Mouse (Mus musculus) v-Abl transformed pro-B cells (cell line): ENCODE data around the gene Ift20.
"Not testable (repeated sequence)": the region's sequence is repeated elsewhere in the genome, so short reads cannot be mapped to it uniquely, and the experiment has no call there.

Experiments
- in situ Hi-C, 2 experiments: fragments of 400-800 bp; cut with MboI; formaldehyde crosslinking; loops; one replicate each; pipeline ENCODE4 v1.15.1; 2025; ENCODE audit not compliant: unreplicated experiment in 2 of 2

The Ift20 gene

GRCm38 (mm10) chr11:78557241-78557640 lies 21.1 kb downstream of the Ift20 start:
- in situ Hi-C loops, result no loop called here

DNA sequence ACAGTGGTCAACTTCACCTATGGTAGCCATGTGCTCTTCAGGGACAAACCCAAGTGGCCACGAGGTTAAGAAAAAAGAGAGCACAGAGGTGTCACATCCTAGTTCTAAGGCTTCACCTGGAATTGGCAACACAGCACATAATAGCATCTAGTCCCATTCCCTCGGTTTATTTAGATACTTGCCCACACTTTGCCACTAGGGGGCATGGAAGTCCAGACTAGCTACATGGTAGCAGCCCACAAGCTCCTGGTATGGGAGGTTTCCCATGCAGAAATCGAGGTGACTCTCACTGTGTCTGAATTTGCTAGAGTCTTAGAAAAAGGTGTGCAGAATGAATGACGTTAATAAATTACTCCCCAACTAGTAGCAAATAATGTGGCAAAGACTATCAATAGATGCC lies 24.3 kb downstream of the Ift20 start:
- in situ Hi-C loops, result loop anchor here (5.0 kb wide), 2 partner anchors 267 to 272 kb away; partner anchors contain the start of gene Lyrm9 (in 1 of the 2)

DNA sequence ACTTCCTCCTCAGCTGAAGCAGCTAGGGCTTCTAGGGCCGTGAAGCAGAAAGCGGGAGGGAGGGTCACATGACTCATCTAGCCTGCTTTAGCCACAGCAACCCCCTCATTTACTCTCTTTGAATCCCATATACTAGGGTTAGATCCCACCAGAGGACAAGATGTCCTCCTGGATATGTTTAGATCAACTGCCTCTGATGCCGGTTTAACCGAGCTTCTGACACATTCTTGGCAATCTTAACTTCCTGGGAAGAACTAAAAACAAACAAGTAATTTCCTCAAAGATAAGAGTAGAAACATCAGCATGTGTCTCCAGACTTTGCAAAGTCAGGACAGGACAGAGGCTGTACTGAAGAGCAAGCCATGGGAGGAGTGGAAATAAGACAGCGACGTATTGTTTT lies 30.6 kb downstream of the Ift20 start:
- in situ Hi-C loops, result no loop called here

DNA sequence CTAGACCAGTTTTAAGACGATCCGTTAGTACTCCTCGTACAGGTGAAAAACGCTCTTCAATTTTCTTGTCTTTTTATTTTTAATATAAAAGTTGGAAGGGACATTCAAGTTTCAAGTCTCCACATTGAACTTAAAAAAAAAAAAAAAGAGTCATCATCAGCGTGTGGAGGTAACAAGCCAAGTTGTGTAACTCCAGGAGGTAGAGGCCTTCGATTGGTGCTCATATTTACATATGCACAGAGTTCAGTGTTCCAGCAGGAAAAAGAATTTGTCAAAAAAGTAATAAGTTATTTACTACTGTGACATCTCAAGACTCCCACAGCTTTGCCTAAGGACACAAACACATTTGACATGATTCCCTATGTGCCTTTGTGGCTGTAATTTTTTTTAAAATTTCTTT lies 31.5 kb downstream of the Ift20 start:
- in situ Hi-C loops, result no loop called here

- in situ Hi-C loops, result no loop called here
Measured at GRCm38 (mm10) chr11:78568827-78569226, 32.7 kb downstream of the Ift20 start.

- in situ Hi-C loops, result no loop called here
Measured at GRCm38 (mm10) chr11:78569806-78570205, 33.6 kb downstream of the Ift20 start.

DNA sequence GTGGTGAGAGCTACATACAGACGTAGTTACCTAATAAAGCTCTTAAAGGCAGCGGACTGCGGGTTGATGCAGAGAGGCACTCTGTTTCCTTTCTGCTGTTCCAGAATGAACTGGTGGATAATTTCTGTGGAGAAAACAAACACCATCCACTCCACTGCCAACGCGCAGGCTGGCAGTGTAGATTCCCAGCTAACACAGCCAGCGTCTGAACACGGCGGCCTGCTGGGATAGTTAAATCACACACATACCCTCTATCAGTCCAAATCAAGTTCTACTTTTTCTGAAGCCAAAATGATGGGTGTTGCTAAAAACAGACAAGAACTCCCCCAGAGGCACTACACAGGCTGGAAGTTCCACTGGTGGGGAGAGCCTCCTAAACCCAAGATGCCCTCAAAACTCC lies 35.3 kb downstream of the Ift20 start:
- in situ Hi-C loops, result no loop called here

- in situ Hi-C loops, result no loop called here
Measured at GRCm38 (mm10) chr11:78571854-78572253, 35.7 kb downstream of the Ift20 start.

- in situ Hi-C loops, result not testable (repeated sequence)
Measured at GRCm38 (mm10) chr11:78574031-78574430, 37.9 kb downstream of the Ift20 start.

GRCm38 (mm10) chr11:78574536-78574935 lies 38.4 kb downstream of the Ift20 start:
- in situ Hi-C loops, result no loop called here

DNA sequence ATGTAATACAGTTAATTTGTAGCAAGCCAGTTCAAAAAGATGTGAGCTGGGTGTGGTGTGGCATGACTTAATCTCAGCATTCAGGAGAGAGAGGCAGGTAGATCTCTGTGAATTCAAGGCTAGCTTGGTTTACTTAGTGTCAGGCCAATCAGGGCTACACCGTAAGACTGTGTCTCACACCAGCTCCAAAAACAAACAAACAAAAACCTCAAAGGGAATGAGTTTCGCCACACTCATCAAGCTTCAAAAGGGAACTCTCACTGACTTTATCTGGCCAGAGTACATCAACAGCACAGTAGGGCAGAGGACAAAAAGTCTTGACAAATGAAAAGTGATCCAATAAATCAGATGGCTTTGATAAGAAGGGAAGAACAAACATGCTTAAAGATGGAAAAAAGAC lies 38.8 kb downstream of the Ift20 start:
- in situ Hi-C loops, result no loop called here

- in situ Hi-C loops, result loop anchor here (10.0 kb wide), 1 partner anchor 372 kb away; no protein-coding TSS in a partner anchor
Measured at GRCm38 (mm10) chr11:78582848-78583247, 46.7 kb downstream of the Ift20 start.

GRCm38 (mm10) chr11:78586099-78586498 lies 49.9 kb downstream of the Ift20 start:
- in situ Hi-C loops, result loop anchor here (10.0 kb wide), 1 partner anchor 369 kb away; no protein-coding TSS in a partner anchor

- in situ Hi-C loops, result loop anchor here (10.0 kb wide), 1 partner anchor 367 kb away; no protein-coding TSS in a partner anchor
Measured at GRCm38 (mm10) chr11:78587677-78588076, 51.5 kb downstream of the Ift20 start.
